Mouse (Mus musculus): ENCODE data around the gene Gnaq. TPM values are rescaled to one million over a fixed set of nuclear protein-coding genes. Genes with fewer than 3 reads are reported as not detected.

Gene Gnaq
- polyA plus RNA-seq, 1 experiment from 2014 or later: 24.5 TPM

- Histone ChIP-seq H3K27ac (no peak overlapping the region), H3K36me3 (replicated peaks) (peaks cover 10% of the 10 kb centered on the region), H3K4me3 (no peak overlapping the region), H3K27me3 (ENCODE audit: poor library complexity, severe bottlenecking) (no peaks in the 10 kb centered on the region), H3K9me3 (no peaks in the 10 kb centered on the region), H3K4me1 (no peaks in the 10 kb centered on the region)
- WGBS: 92% methylated on average over 4 of the region's 4 CpGs
- DNase-seq (ENCODE audit: extremely low spot score, low spot score): no peak
Measured at GRCm38 (mm10) chr19:16339954-16340586, 207.4 kb downstream of the Gnaq start.

- no peaks in the 10 kb centered on the region for H3K27me3 ChIP-seq (ENCODE audit: poor library complexity, severe bottlenecking)
- no peak overlapping the region for H3K27ac ChIP-seq
- 43% methylated on average over 2 of the region's 2 CpGs for WGBS
- H3K4me1 ChIP-seq: no peaks in the 10 kb centered on the region
- H3K36me3 ChIP-seq (replicated peaks): peaks cover 2% of the 10 kb centered on the region; the same call in 1 of the 2 replicates
- H3K9me3 ChIP-seq: no peaks in the 10 kb centered on the region
- DNase-seq (ENCODE audit: extremely low spot score, low spot score): peak; percentile 33
- H3K4me3 ChIP-seq: no peak overlapping the region
Measured at GRCm38 (mm10) chr19:16342702-16343101, 210.1 kb downstream of the Gnaq start.

GRCm38 (mm10) chr19:16345516-16345915, 212.9 kb downstream of the Gnaq start:
- peaks cover 8% of the 10 kb centered on the region; the same call in 1 of the 2 replicates for H3K36me3 ChIP-seq (replicated peaks)
- no peaks in the 10 kb centered on the region for H3K27me3 ChIP-seq (ENCODE audit: poor library complexity, severe bottlenecking)
- H3K4me3 ChIP-seq: no peak overlapping the region
- no peaks in the 10 kb centered on the region for H3K4me1 ChIP-seq
- H3K9me3 ChIP-seq: no peaks in the 10 kb centered on the region
- 95% methylated on average over 2 of the region's 2 CpGs for WGBS
- no peak for DNase-seq (ENCODE audit: extremely low spot score, low spot score)
- H3K27ac ChIP-seq: no peak overlapping the region

GRCm38 (mm10) chr19:16347037-16347436, 214.4 kb downstream of the Gnaq start:
- no peak overlapping the region for H3K27ac ChIP-seq
- H3K4me3 ChIP-seq: no peak overlapping the region
- no peaks in the 10 kb centered on the region for H3K4me1 ChIP-seq
- no peaks in the 10 kb centered on the region for H3K27me3 ChIP-seq (ENCODE audit: poor library complexity, severe bottlenecking)
- no peaks in the 10 kb centered on the region for H3K9me3 ChIP-seq
- DNase-seq (ENCODE audit: extremely low spot score, low spot score): no peak
- WGBS: 94% methylated on average over 3 of the region's 3 CpGs
- H3K36me3 ChIP-seq (replicated peaks): peaks cover 8% of the 10 kb centered on the region; the same call in 1 of the 2 replicates

- DNase-seq (ENCODE audit: extremely low spot score, low spot score): no peak
- peaks cover 11% of the 10 kb centered on the region; the same call in 1 of the 2 replicates for H3K27me3 ChIP-seq (ENCODE audit: poor library complexity, severe bottlenecking)
- peaks cover 3% of the 10 kb centered on the region; the same call in 1 of the 2 replicates for H3K36me3 ChIP-seq (replicated peaks)
- H3K9me3 ChIP-seq: no peaks in the 10 kb centered on the region
- peaks cover 23% of the 10 kb centered on the region for H3K4me1 ChIP-seq
- no peak overlapping the region for H3K4me3 ChIP-seq
- H3K27ac ChIP-seq: no peak overlapping the region
Measured at GRCm38 (mm10) chr19:16353701-16354136, 221.1 kb downstream of the Gnaq start.

- Histone ChIP-seq H3K36me3 (replicated peaks) (peaks cover 15% of the 10 kb centered on the region), H3K27ac (no peak overlapping the region), H3K4me1 (peaks cover 23% of the 10 kb centered on the region), H3K9me3 (no peaks in the 10 kb centered on the region), H3K27me3 (ENCODE audit: poor library complexity, severe bottlenecking) (peaks cover 11% of the 10 kb centered on the region; the same call in 1 of the 2 replicates), H3K4me3 (no peak overlapping the region)
- no peak for DNase-seq (ENCODE audit: extremely low spot score, low spot score)
- WGBS: 89% methylated on average over 3 of the region's 3 CpGs
Measured at GRCm38 (mm10) chr19:16358148-16358547, 225.5 kb downstream of the Gnaq start.

GRCm38 (mm10) chr19:16358905-16359304, 226.3 kb downstream of the Gnaq start:
- peak; percentile 29 for DNase-seq (ENCODE audit: extremely low spot score, low spot score)
- Histone ChIP-seq H3K27me3 (ENCODE audit: poor library complexity, severe bottlenecking) (peaks cover 11% of the 10 kb centered on the region; the same call in 1 of the 2 replicates), H3K4me1 (peaks cover 16% of the 10 kb centered on the region), H3K4me3 (no peak overlapping the region), H3K27ac (no peak overlapping the region), H3K9me3 (no peaks in the 10 kb centered on the region), H3K36me3 (replicated peaks) (peaks cover 15% of the 10 kb centered on the region)
- 74% methylated on average over 5 of the region's 5 CpGs for WGBS

GRCm38 (mm10) chr19:16366465-16367063, 233.9 kb downstream of the Gnaq start:
- H3K27me3 ChIP-seq (ENCODE audit: poor library complexity, severe bottlenecking): no peaks in the 10 kb centered on the region
- no peak for DNase-seq (ENCODE audit: extremely low spot score, low spot score)
- H3K9me3 ChIP-seq: no peaks in the 10 kb centered on the region
- peaks cover 32% of the 10 kb centered on the region for H3K4me1 ChIP-seq
- peaks cover 14% of the 10 kb centered on the region for H3K36me3 ChIP-seq (replicated peaks)
- H3K4me3 ChIP-seq: no peak overlapping the region
- 89% methylated on average over 7 of the region's 7 CpGs for WGBS
- no peak overlapping the region for H3K27ac ChIP-seq

- Histone ChIP-seq H3K27ac (peak overlapping the region; percentile 12), H3K9me3 (no peaks in the 10 kb centered on the region), H3K4me3 (no peak overlapping the region), H3K27me3 (ENCODE audit: poor library complexity, severe bottlenecking) (no peaks in the 10 kb centered on the region), H3K4me1 (peaks cover 39% of the 10 kb centered on the region), H3K36me3 (replicated peaks) (peaks cover 13% of the 10 kb centered on the region)
- WGBS: 85% methylated on average over 10 of the region's 10 CpGs
- DNase-seq (ENCODE audit: extremely low spot score, low spot score): no peak
Measured at GRCm38 (mm10) chr19:16367218-16367617, 234.6 kb downstream of the Gnaq start.

GRCm38 (mm10) chr19:16371680-16372079, 239.0 kb downstream of the Gnaq start:
- no peak overlapping the region for H3K4me3 ChIP-seq
- peaks cover 8% of the 10 kb centered on the region for H3K36me3 ChIP-seq (replicated peaks)
- H3K27ac ChIP-seq: no peak overlapping the region
- no peaks in the 10 kb centered on the region for H3K27me3 ChIP-seq (ENCODE audit: poor library complexity, severe bottlenecking)
- H3K4me1 ChIP-seq: peaks cover 60% of the 10 kb centered on the region
- no peaks in the 10 kb centered on the region for H3K9me3 ChIP-seq
- WGBS: 81% methylated on average over 2 of the region's 2 CpGs
- DNase-seq (ENCODE audit: extremely low spot score, low spot score): no peak

GRCm38 (mm10) chr19:16372752-16373486, 240.3 kb downstream of the Gnaq start:
- H3K27me3 ChIP-seq (ENCODE audit: poor library complexity, severe bottlenecking): no peaks in the 10 kb centered on the region
- peak overlapping the region; percentile 76 for H3K27ac ChIP-seq
- H3K9me3 ChIP-seq: no peaks in the 10 kb centered on the region
- no peak for DNase-seq (ENCODE audit: extremely low spot score, low spot score)
- H3K36me3 ChIP-seq (replicated peaks): peaks cover 8% of the 10 kb centered on the region
- no peak overlapping the region for H3K4me3 ChIP-seq
- WGBS: 79% methylated on average over 9 of the region's 9 CpGs
- H3K4me1 ChIP-seq: peaks cover 47% of the 10 kb centered on the region

GRCm38 (mm10) chr19:16375881-16376280, 243.2 kb downstream of the Gnaq start:
- DNase-seq (ENCODE audit: extremely low spot score, low spot score): no peak
- 86% methylated on average over 4 of the region's 4 CpGs for WGBS
- H3K4me3 ChIP-seq: no peak overlapping the region
- H3K9me3 ChIP-seq: no peaks in the 10 kb centered on the region
- no peaks in the 10 kb centered on the region for H3K27me3 ChIP-seq (ENCODE audit: poor library complexity, severe bottlenecking)
- peaks cover 36% of the 10 kb centered on the region for H3K4me1 ChIP-seq
- no peak overlapping the region for H3K27ac ChIP-seq
- peaks cover 28% of the 10 kb centered on the region for H3K36me3 ChIP-seq (replicated peaks)

GRCm38 (mm10) chr19:16378565-16378964, 245.9 kb downstream of the Gnaq start:
- WGBS: 93% methylated on average over 7 of the region's 7 CpGs

More at GRCm38 (mm10) chr19:16378565-16378964, 245.9 kb downstream of the Gnaq start:
- Histone ChIP-seq H3K4me1 (peaks cover 12% of the 10 kb centered on the region), H3K4me3 (no peak overlapping the region), H3K36me3 (replicated peaks) (peaks cover 29% of the 10 kb centered on the region), H3K9me3 (no peaks in the 10 kb centered on the region), H3K27ac (no peak overlapping the region), H3K27me3 (ENCODE audit: poor library complexity, severe bottlenecking) (no peaks in the 10 kb centered on the region)
- no peak for DNase-seq (ENCODE audit: extremely low spot score, low spot score)
